Mouse (Mus musculus): Measurements from ENCODE around the gene Nsd2. TPM values are rescaled to one million over a fixed set of nuclear protein-coding genes. Genes with fewer than 3 reads are reported as not detected.

The Nsd2 gene
- total RNA-seq, 1 experiment, result 39.2 TPM

GRCm38 (mm10) chr5:33922566-33922965 lies 102.0 kb downstream of the Nsd2 start:
- no peak overlapping the region for H3K27ac ChIP-seq (ENCODE audit: insufficient read depth, low read depth, low read length, poor library complexity, severe bottlenecking)
- TF ChIP-seq ZNF384 (IDR thresholded peaks at IDR 0.05; ENCODE audit: low read depth, low read length) (no peak), ZC3H11A (IDR thresholded peaks at IDR 0.05; ENCODE audit: borderline replicate concordance, low read depth, low read length) (no peak), HCFC1 (IDR thresholded peaks at IDR 0.05; ENCODE audit: borderline replicate concordance, insufficient read depth, low read length) (no peak), MAFK (IDR thresholded peaks at IDR 0.05; ENCODE audit: insufficient read depth, low read depth, low read length) (no peak), CHD2 (IDR thresholded peaks at IDR 0.05; ENCODE audit: low read depth, low read length) (no peak)
- H3K4me1 ChIP-seq (ENCODE audit: control insufficient read depth in 2 of 2, insufficient read depth in 2 of 2, low read length in 2 of 2, poor library complexity in 1 of 2), result peaks cover 0 to 16% of the 10 kb centered on the region in 2 experiments; a peak in 2 of 4 replicates
- H3K9ac ChIP-seq (ENCODE audit: insufficient read depth, low read depth, low read length, poor library complexity, severe bottlenecking), result no peak overlapping the region
- H3K4me3 ChIP-seq (ENCODE audit: insufficient read depth in 1 of 2, low read depth in 1 of 2, low read length in 2 of 2, poor library complexity in 1 of 2, severe bottlenecking in 1 of 2), result no peak overlapping the region
- no peaks in the 10 kb centered on the region for H3K9me3 ChIP-seq (ENCODE audit: control insufficient read depth, insufficient read depth, low read depth, low read length)
- peaks cover 18% of the 10 kb centered on the region for H3K36me3 ChIP-seq (ENCODE audit: control insufficient read depth, insufficient read depth, low read length, poor library complexity, severe bottlenecking)
- in situ Hi-C loops (cut with MboI; ENCODE audit: low sequenced_read_pairs in 2 of 2, unreplicated experiment in 2 of 2), result no loop called here
- peak; percentile 51 for DNase-seq (ENCODE audit: low read depth, low spot score)

- H3K36me3 ChIP-seq (ENCODE audit: control insufficient read depth, insufficient read depth, low read length, poor library complexity, severe bottlenecking), result peaks cover 8% of the 10 kb centered on the region
- TF ChIP-seq CHD2 (IDR thresholded peaks at IDR 0.05; ENCODE audit: low read depth, low read length), result no peak
- no peak for TF ChIP-seq ZC3H11A (IDR thresholded peaks at IDR 0.05; ENCODE audit: borderline replicate concordance, low read depth, low read length)
- TF ChIP-seq MAFK (IDR thresholded peaks at IDR 0.05; ENCODE audit: insufficient read depth, low read depth, low read length), result no peak
- TF ChIP-seq HCFC1 (IDR thresholded peaks at IDR 0.05; ENCODE audit: borderline replicate concordance, insufficient read depth, low read length), result no peak
- no peak for TF ChIP-seq ZNF384 (IDR thresholded peaks at IDR 0.05; ENCODE audit: low read depth, low read length)
- in situ Hi-C loops (cut with MboI; ENCODE audit: low sequenced_read_pairs in 2 of 2, unreplicated experiment in 2 of 2), result no loop called here
- no peak overlapping the region for H3K9ac ChIP-seq (ENCODE audit: insufficient read depth, low read depth, low read length, poor library complexity, severe bottlenecking)
- no peak overlapping the region for H3K27ac ChIP-seq (ENCODE audit: insufficient read depth, low read depth, low read length, poor library complexity, severe bottlenecking)
- no peak for DNase-seq (ENCODE audit: low read depth, low spot score)
- H3K9me3 ChIP-seq (ENCODE audit: control insufficient read depth, insufficient read depth, low read depth, low read length), result no peaks in the 10 kb centered on the region
- H3K4me3 ChIP-seq (ENCODE audit: insufficient read depth in 1 of 2, low read depth in 1 of 2, low read length in 2 of 2, poor library complexity in 1 of 2, severe bottlenecking in 1 of 2), result no peak overlapping the region
- peaks cover 0 to 13% of the 10 kb centered on the region in 2 experiments; a peak in 2 of 4 replicates for H3K4me1 ChIP-seq (ENCODE audit: control insufficient read depth in 2 of 2, insufficient read depth in 2 of 2, low read length in 2 of 2, poor library complexity in 1 of 2)
Measured at GRCm38 (mm10) chr5:33926170-33926569, 105.6 kb downstream of the Nsd2 start.

DNA sequence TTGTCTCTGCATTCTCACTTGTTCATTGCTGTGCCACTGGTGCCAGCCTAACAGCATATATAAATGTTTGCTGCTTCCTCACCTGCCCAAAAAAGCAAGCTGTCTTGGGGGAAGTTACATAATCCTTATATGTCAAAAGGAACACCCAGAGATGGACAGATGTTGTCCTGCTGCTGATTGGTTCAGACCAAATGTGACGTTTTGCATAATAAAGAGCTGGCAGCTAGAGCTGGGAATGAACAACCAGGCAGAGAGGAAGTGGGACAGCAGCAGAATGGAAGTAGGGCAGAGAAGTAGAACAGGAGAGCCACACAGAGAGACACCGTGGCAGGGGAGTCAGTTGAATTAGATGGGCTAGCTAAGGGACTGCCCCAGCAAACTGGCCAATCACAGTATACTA lies 111.9 kb downstream of the Nsd2 start:
- no peak overlapping the region for H3K4me3 ChIP-seq (ENCODE audit: insufficient read depth in 1 of 2, low read depth in 1 of 2, low read length in 2 of 2, poor library complexity in 1 of 2, severe bottlenecking in 1 of 2)
- no peak overlapping the region for H3K9ac ChIP-seq (ENCODE audit: insufficient read depth, low read depth, low read length, poor library complexity, severe bottlenecking)
- no peak overlapping the region for H3K27ac ChIP-seq (ENCODE audit: insufficient read depth, low read depth, low read length, poor library complexity, severe bottlenecking)
- in situ Hi-C loops (cut with MboI; ENCODE audit: low sequenced_read_pairs in 2 of 2, unreplicated experiment in 2 of 2), result no loop called here
- DNase-seq (ENCODE audit: low read depth, low spot score), result no peak
- H3K9me3 ChIP-seq (ENCODE audit: control insufficient read depth, insufficient read depth, low read depth, low read length), result no peaks in the 10 kb centered on the region
- peaks cover 4% of the 10 kb centered on the region; the same call in 1 of the 2 replicates for H3K36me3 ChIP-seq (ENCODE audit: control insufficient read depth, insufficient read depth, low read length, poor library complexity, severe bottlenecking)
- H3K4me1 ChIP-seq (ENCODE audit: control insufficient read depth in 2 of 2, insufficient read depth in 2 of 2, low read length in 2 of 2, poor library complexity in 1 of 2), result peaks cover 0 to 8% of the 10 kb centered on the region in 2 experiments; a peak in 3 of 4 replicates
- TF ChIP-seq ZC3H11A (IDR thresholded peaks at IDR 0.05; ENCODE audit: borderline replicate concordance, low read depth, low read length) (no peak), ZNF384 (IDR thresholded peaks at IDR 0.05; ENCODE audit: low read depth, low read length) (no peak), CHD2 (IDR thresholded peaks at IDR 0.05; ENCODE audit: low read depth, low read length) (no peak), MAFK (IDR thresholded peaks at IDR 0.05; ENCODE audit: insufficient read depth, low read depth, low read length) (no peak)

DNA sequence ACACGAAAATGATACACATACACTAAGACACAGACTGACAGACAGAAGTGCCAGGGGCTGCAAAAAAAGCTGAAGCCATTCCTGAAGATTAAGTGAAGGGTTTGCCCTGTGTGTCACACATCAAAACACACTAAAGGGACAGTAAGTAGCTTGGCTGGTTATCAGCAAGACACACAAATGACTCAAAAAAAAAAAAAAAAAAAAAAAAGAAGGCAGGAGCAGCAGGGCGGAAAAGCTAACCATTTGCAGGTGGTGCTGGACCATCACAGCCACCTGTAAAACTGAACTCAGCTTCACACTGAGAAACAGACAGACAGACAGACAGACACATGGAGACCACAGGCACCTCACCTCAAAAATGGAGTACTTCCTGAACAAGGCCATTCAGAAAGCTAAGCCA lies 113.6 kb downstream of the Nsd2 start:
- Histone ChIP-seq H3K4me3 (ENCODE audit: insufficient read depth in 1 of 2, low read depth in 1 of 2, low read length in 2 of 2, poor library complexity in 1 of 2, severe bottlenecking in 1 of 2) (no peak overlapping the region), H3K27ac (ENCODE audit: insufficient read depth, low read depth, low read length, poor library complexity, severe bottlenecking) (no peak overlapping the region), H3K4me1 (ENCODE audit: control insufficient read depth in 2 of 2, insufficient read depth in 2 of 2, low read length in 2 of 2, poor library complexity in 1 of 2) (peaks cover 0 to 8% of the 10 kb centered on the region in 2 experiments; a peak in 3 of 4 replicates), H3K9ac (ENCODE audit: insufficient read depth, low read depth, low read length, poor library complexity, severe bottlenecking) (no peak overlapping the region), H3K36me3 (ENCODE audit: control insufficient read depth, insufficient read depth, low read length, poor library complexity, severe bottlenecking) (peaks cover 6% of the 10 kb centered on the region; the same call in 1 of the 2 replicates), H3K9me3 (ENCODE audit: control insufficient read depth, insufficient read depth, low read depth, low read length) (no peaks in the 10 kb centered on the region)
- no peak for TF ChIP-seq MAFK (IDR thresholded peaks at IDR 0.05; ENCODE audit: insufficient read depth, low read depth, low read length)
- TF ChIP-seq CHD2 (IDR thresholded peaks at IDR 0.05; ENCODE audit: low read depth, low read length), result no peak
- TF ChIP-seq ZNF384 (IDR thresholded peaks at IDR 0.05; ENCODE audit: low read depth, low read length), result no peak
- TF ChIP-seq ZC3H11A (IDR thresholded peaks at IDR 0.05; ENCODE audit: borderline replicate concordance, low read depth, low read length), result no peak
- TF ChIP-seq HCFC1 (IDR thresholded peaks at IDR 0.05; ENCODE audit: borderline replicate concordance, insufficient read depth, low read length), result no peak
- in situ Hi-C loops (cut with MboI; ENCODE audit: low sequenced_read_pairs in 2 of 2, unreplicated experiment in 2 of 2), result no loop called here
- DNase-seq (ENCODE audit: low read depth, low spot score), result no peak

- peaks cover 0 to 8% of the 10 kb centered on the region in 2 experiments; a peak in 3 of 4 replicates for H3K4me1 ChIP-seq (ENCODE audit: control insufficient read depth in 2 of 2, insufficient read depth in 2 of 2, low read length in 2 of 2, poor library complexity in 1 of 2)
- no peak overlapping the region for H3K27ac ChIP-seq (ENCODE audit: insufficient read depth, low read depth, low read length, poor library complexity, severe bottlenecking)
- H3K4me3 ChIP-seq (ENCODE audit: insufficient read depth in 1 of 2, low read depth in 1 of 2, low read length in 2 of 2, poor library complexity in 1 of 2, severe bottlenecking in 1 of 2), result peak overlapping the region; percentile 19 to 86; a peak in 3 of 4 replicates
- TF ChIP-seq CHD2 (IDR thresholded peaks at IDR 0.05; ENCODE audit: low read depth, low read length) (no peak), ZNF384 (IDR thresholded peaks at IDR 0.05; ENCODE audit: low read depth, low read length) (0 out of 2 replicates have a peak, but pooled peaks have one; percentile 23)
- no peak for DNase-seq (ENCODE audit: low read depth, low spot score)
- H3K9ac ChIP-seq (ENCODE audit: insufficient read depth, low read depth, low read length, poor library complexity, severe bottlenecking), result no peak overlapping the region
- H3K36me3 ChIP-seq (ENCODE audit: control insufficient read depth, insufficient read depth, low read length, poor library complexity, severe bottlenecking), result peaks cover 6% of the 10 kb centered on the region; the same call in 1 of the 2 replicates
- H3K9me3 ChIP-seq (ENCODE audit: control insufficient read depth, insufficient read depth, low read depth, low read length), result no peaks in the 10 kb centered on the region
- in situ Hi-C loops (cut with MboI; ENCODE audit: low sequenced_read_pairs in 2 of 2, unreplicated experiment in 2 of 2), result no loop called here
Measured at GRCm38 (mm10) chr5:33934877-33935276, 114.4 kb downstream of the Nsd2 start.

All from ES-E14 (cell line).